In genomic region chr4:83398527-83398926, GRCm38 (mm10) we compare ENCODE assay signal across 26 mouse cellular contexts. TPM values are rescaled to one million over a fixed set of nuclear protein-coding genes. Genes with fewer than 3 reads are reported as not detected.
DNase-seq lines count a peak whose midpoint lies in the region; ATAC-seq and TF ChIP-seq lines count a peak whose summit lies in the region.
"Had no signal": no experiment of that assay in that cellular context is flagged by ENCODE, and none has a peak within 500 bp of the region (broad histone marks: within the 10 kb centered on the region; RNA-seq: fewer than 3 reads in every experiment).

No protein-coding gene starts in this region.

- 74% methylated on average over 2 of the region's 2 CpGs for WGBS in lung, embryonic 16.5 days

- no peaks in the 10 kb centered on the region for H3K36me3 ChIP-seq in lung, embryonic 16.5 days (ENCODE audit: control insufficient read depth, insufficient read depth, low read length)
- H3K36me3 ChIP-seq: embryonic facial prominence, embryonic 12.5 days; embryonic facial prominence, embryonic 15.5 days; heart, embryonic 12.5 days; heart, embryonic 15.5 days; hindbrain, embryonic 10.5 days; hindbrain, embryonic 13.5 days had no signal

- H3K9me3 ChIP-seq in lung, embryonic 16.5 days (ENCODE audit: control insufficient read depth, low read length) = peaks cover 6% of the 10 kb centered on the region; the same call in 1 of the 2 replicates
- H3K9me3 ChIP-seq: heart, embryonic 15.5 days had no signal

- H3K9ac ChIP-seq in lung, embryonic 16.5 days (ENCODE audit: low read length) = no peak overlapping the region
- H3K9ac ChIP-seq: embryonic facial prominence, embryonic 12.5 days; embryonic facial prominence, embryonic 15.5 days; forebrain, postnatal 0 days; heart, embryonic 12.5 days; heart, embryonic 15.5 days; hindbrain, embryonic 13.5 days had no signal

- H3K27ac ChIP-seq in lung, embryonic 16.5 days (ENCODE audit: low read length) = no peak overlapping the region
- H3K27ac ChIP-seq in layer of hippocampus, adult 2 months = no peak overlapping the region
- H3K27ac ChIP-seq: embryonic facial prominence, embryonic 12.5 days; embryonic facial prominence, embryonic 15.5 days; heart, embryonic 15.5 days; hindbrain, embryonic 10.5 days; hindbrain, embryonic 13.5 days had no signal

- no peak overlapping the region for H3K4me3 ChIP-seq in lung, embryonic 16.5 days (ENCODE audit: low read length)
- H3K4me3 ChIP-seq in layer of hippocampus, adult 2 months = no peak overlapping the region
- H3K4me3 ChIP-seq: embryonic facial prominence, embryonic 12.5 days; embryonic facial prominence, embryonic 15.5 days; heart, embryonic 12.5 days; heart, embryonic 15.5 days; hindbrain, embryonic 10.5 days; hindbrain, embryonic 13.5 days had no signal

- H3K4me2 ChIP-seq in lung, embryonic 16.5 days (ENCODE audit: low read depth, low read length) = no peak overlapping the region
- H3K4me2 ChIP-seq: embryonic facial prominence, embryonic 12.5 days; embryonic facial prominence, embryonic 15.5 days; heart, embryonic 12.5 days; heart, embryonic 15.5 days; hindbrain, embryonic 13.5 days had no signal

- no peak for TF ChIP-seq CTCF in layer of hippocampus, adult 2 months (conservative IDR thresholded peaks at IDR 0.05)

- ATAC-seq in lung, embryonic 16.5 days (ENCODE audit: low read depth) = peak; percentile 52; the same call in 1 of the 2 replicates
- ATAC-seq: forebrain, embryonic 14.5 days; forebrain, postnatal 0 days; hindbrain, embryonic 16.5 days had no signal

- DNase-seq in embryo, embryonic 10 days (ENCODE audit: low spot score) = peak; percentile 14
- DNase-seq in embryo, embryonic 10.5 days (ENCODE audit: low spot score) = no peak
- DNase-seq in lung, postnatal 14 days = no peak
- peak; percentile 6 for DNase-seq in right cerebral cortex, postnatal 14 days
- no peak for DNase-seq in right cerebral cortex, adult 18-20 months
- peak; percentile 19 for DNase-seq in c-Kit-positive CD71-positive TER-119-negative erythroid progenitor cells, embryonic 14.5 days (ENCODE audit: low read depth)
- DNase-seq in layer of hippocampus, adult 2 months (ENCODE audit: low spot score in 2 of 2) = no peak
- DNase-seq: adrenal gland, adult 2 months; adrenal gland, postnatal 14 days; cerebellum, adult 18-20 months; cerebellum, adult 9-10 months; cerebellum, postnatal 14 days; forebrain, postnatal 0 days; gastrocnemius, postnatal 25 days; heart, adult 18-20 months; heart, postnatal 10 days; heart, postnatal 36 days had no signal

- H3K4me1 ChIP-seq in lung, embryonic 16.5 days (replicated peaks; ENCODE audit: control insufficient read depth, insufficient read depth, low read length) = no peaks in the 10 kb centered on the region
- H3K4me1 ChIP-seq: embryonic facial prominence, embryonic 12.5 days; embryonic facial prominence, embryonic 15.5 days; heart, embryonic 12.5 days; heart, embryonic 15.5 days; hindbrain, embryonic 13.5 days had no signal

- no peaks in the 10 kb centered on the region for H3K27me3 ChIP-seq in lung, embryonic 16.5 days (ENCODE audit: control insufficient read depth, insufficient read depth, low read depth, low read length)
- H3K27me3 ChIP-seq: embryonic facial prominence, embryonic 12.5 days; embryonic facial prominence, embryonic 15.5 days; heart, embryonic 12.5 days; heart, embryonic 15.5 days; hindbrain, embryonic 13.5 days had no signal

RNA-seq across cellular contexts. Expression of gene Snapc3, which starts 19.0 kb away (rescaled TPM):
- 37.4 and 41.1 TPM in 2 replicates for polyA plus RNA-seq in lung, embryonic 16.5 days (2015; fragmentation: Nextera tagmentation; extraction: Ambion mirVana)
- total RNA-seq in layer of hippocampus, adult 2 months (2021) = 10 to 100 TPM; 37.0 to 39.7 TPM

Comparison
In these comparisons a context has a peak if more than half of its experiments do, and no peak if none do; other contexts are left out.
1. DNase-seq: peak in embryo, embryonic 10 days (single experiment), right cerebral cortex, postnatal 14 days (single experiment) and c-Kit-positive CD71-positive TER-119-negative erythroid progenitor cells, embryonic 14.5 days (single experiment); none in embryo, embryonic 10.5 days (single experiment), lung, postnatal 14 days (single experiment), right cerebral cortex, adult 18-20 months (single experiment) and layer of hippocampus, adult 2 months (0 of 2).